15 mouse cellular contexts compared by ENCODE assay signal in genomic region chr11:49267970-49268579, GRCm38 (mm10). TPM values are rescaled to one million over a fixed set of nuclear protein-coding genes. Genes with fewer than 3 reads are reported as not detected.
DNase-seq lines count a peak whose midpoint lies in the region; ATAC-seq and TF ChIP-seq lines count a peak whose summit lies in the region.
"Had no signal": no experiment of that assay in that cellular context is flagged by ENCODE, and none has a peak within 500 bp of the region (broad histone marks: within the 10 kb centered on the region; RNA-seq: fewer than 3 reads in every experiment).

No protein-coding gene starts in this region.

- TF ChIP-seq CTCF in liver, adult 2 months (IDR thresholded peaks at IDR 0.05; ENCODE audit: low read depth, low read length), result no peak
- no peak for TF ChIP-seq CTCF in liver, postnatal 0 days (IDR thresholded peaks at IDR 0.05; ENCODE audit: low read depth)

- H3K27me3 ChIP-seq in liver, adult 2 months (ENCODE audit: control insufficient read depth, insufficient read depth, low read length), result no peaks in the 10 kb centered on the region
- H3K27me3 ChIP-seq in heart, embryonic 14.5 days (ENCODE audit: control insufficient read depth, insufficient read depth, low read length), result no peaks in the 10 kb centered on the region
- H3K27me3 ChIP-seq in liver, postnatal 0 days (ENCODE audit: insufficient read depth, low read length), result no peaks in the 10 kb centered on the region
- H3K27me3 ChIP-seq: embryonic facial prominence, embryonic 12.5 days; forebrain, embryonic 12.5 days; limb, embryonic 15.5 days; midbrain, embryonic 12.5 days had no signal

- peak; percentile 44 for DNase-seq in liver, adult 2 months (ENCODE audit: extremely low read depth, low read depth, low spot score)
- no peak for DNase-seq in liver
- peak; percentile 42 for DNase-seq in heart, postnatal 4 days
- no peak for DNase-seq in liver, postnatal 0 days
- no peak for DNase-seq in gastrocnemius, postnatal 25 days
- DNase-seq: adrenal gland, adult 2 months; cerebellum, postnatal 14 days had no signal

- H3K4me3 ChIP-seq in liver, adult 2 months (ENCODE audit: insufficient read depth, low read depth, low read length), result no peak overlapping the region
- no peak overlapping the region for H3K4me3 ChIP-seq in heart, embryonic 14.5 days (ENCODE audit: control insufficient read depth in 1 of 2, insufficient read depth in 1 of 2, low read depth in 1 of 2, low read length in 2 of 2)
- no peak overlapping the region for H3K4me3 ChIP-seq in liver, postnatal 0 days (ENCODE audit: low read depth, low read length)
- H3K4me3 ChIP-seq: embryonic facial prominence, embryonic 12.5 days; forebrain, embryonic 12.5 days; hindbrain, embryonic 10.5 days; limb, embryonic 15.5 days; midbrain, embryonic 12.5 days had no signal

- TF ChIP-seq EP300 in liver, postnatal 0 days (IDR thresholded peaks at IDR 0.05; ENCODE audit: low read depth), result no peak

- H3K9me3 ChIP-seq in heart, embryonic 14.5 days (ENCODE audit: control insufficient read depth, low read length), result no peaks in the 10 kb centered on the region
- H3K9me3 ChIP-seq in liver, postnatal 0 days (ENCODE audit: low read length), result no peaks in the 10 kb centered on the region
- H3K9me3 ChIP-seq: embryonic facial prominence, embryonic 12.5 days; forebrain, embryonic 12.5 days; hindbrain, embryonic 10.5 days; limb, embryonic 15.5 days; midbrain, embryonic 12.5 days had no signal

- H3K9ac ChIP-seq in liver, adult 2 months (ENCODE audit: low read depth, low read length), result no peak overlapping the region
- H3K9ac ChIP-seq in heart, embryonic 14.5 days (ENCODE audit: low read length), result no peak overlapping the region
- H3K9ac ChIP-seq in liver, postnatal 0 days (replicated peaks), result no peak overlapping the region
- H3K9ac ChIP-seq: embryonic facial prominence, embryonic 12.5 days; forebrain, embryonic 12.5 days; limb, embryonic 15.5 days; midbrain, embryonic 12.5 days had no signal

- H3K79me2 ChIP-seq in liver, adult 2 months (ENCODE audit: control insufficient read depth, insufficient read depth, low read length), result peaks cover 4% of the 10 kb centered on the region; the same call in 1 of the 2 replicates

- H3K36me3 ChIP-seq in liver, adult 2 months (ENCODE audit: control insufficient read depth, insufficient read depth, low read length), result no peaks in the 10 kb centered on the region
- peaks cover 15% of the 10 kb centered on the region for H3K36me3 ChIP-seq in heart, embryonic 14.5 days (ENCODE audit: control insufficient read depth, insufficient read depth, low read length)
- peaks cover 13% of the 10 kb centered on the region for H3K36me3 ChIP-seq in liver, postnatal 0 days (replicated peaks; ENCODE audit: insufficient read depth, low read length)
- H3K36me3 ChIP-seq: midbrain, embryonic 12.5 days had no signal

- no peak for TF ChIP-seq POLR2A in liver, adult 2 months (IDR thresholded peaks at IDR 0.05; ENCODE audit: extremely low read depth, insufficient read depth, low read length)

- H3K27ac ChIP-seq in liver, adult 2 months (replicated peaks; ENCODE audit: insufficient read depth, low read depth, low read length), result peak overlapping the region; percentile 29
- H3K27ac ChIP-seq in heart, embryonic 14.5 days (replicated peaks in 1 of 2; ENCODE audit: control insufficient read depth in 1 of 2, insufficient read depth in 1 of 2, low read depth in 2 of 2, low read length in 2 of 2), result peak overlapping the region; percentile 77 to 84
- H3K27ac ChIP-seq in liver, postnatal 0 days (ENCODE audit: low read depth), result peak overlapping the region; percentile 88; the same call in 1 of the 2 replicates
- H3K27ac ChIP-seq: embryonic facial prominence, embryonic 12.5 days; forebrain, embryonic 12.5 days; hindbrain, embryonic 10.5 days; limb, embryonic 15.5 days; midbrain, embryonic 12.5 days had no signal

- no peak for ATAC-seq in heart, embryonic 14.5 days (ENCODE audit: insufficient number of reproducible peaks, insufficient read depth, low FRiP score, low read depth)
- ATAC-seq in liver, postnatal 0 days, result no peak
- no peak for ATAC-seq in inflammation-experienced regulatory T-cells, adult 6 months

- H3K4me1 ChIP-seq in liver, adult 2 months (ENCODE audit: control insufficient read depth, insufficient read depth, low read length), result peaks cover 21% of the 10 kb centered on the region
- peaks cover 13 to 18% of the 10 kb centered on the region in 2 experiments for H3K4me1 ChIP-seq in heart, embryonic 14.5 days (ENCODE audit: control insufficient read depth in 2 of 2, insufficient read depth in 2 of 2, low read length in 2 of 2)
- H3K4me1 ChIP-seq in liver, postnatal 0 days (ENCODE audit: insufficient read depth), result peaks cover 8% of the 10 kb centered on the region
- H3K4me1 ChIP-seq: embryonic facial prominence, embryonic 12.5 days; forebrain, embryonic 12.5 days; hindbrain, embryonic 10.5 days; midbrain, embryonic 12.5 days had no signal

- 41% methylated on average over 15 of the region's 15 CpGs for WGBS in liver, adult 2 months
- 36% methylated on average over 15 of the region's 15 CpGs for WGBS in heart, embryonic 14.5 days
- 70% methylated on average over 15 of the region's 15 CpGs for WGBS in liver, postnatal 0 days (ENCODE audit: insufficient replicate concordance)

- H3K4me2 ChIP-seq in heart, embryonic 14.5 days (ENCODE audit: low read length), result peak overlapping the region; percentile 30
- no peak overlapping the region for H3K4me2 ChIP-seq in liver, postnatal 0 days (ENCODE audit: low read depth, low read length)
- H3K4me2 ChIP-seq: embryonic facial prominence, embryonic 12.5 days; forebrain, embryonic 12.5 days; limb, embryonic 15.5 days; midbrain, embryonic 12.5 days had no signal

RNA-seq across cellular contexts. Expression of gene Olfr1393, which starts 10.0 kb away (rescaled TPM):
- total RNA-seq in liver, adult 2 months (2014; rRNA removed), result 0.09 and 0.27 TPM in 2 replicates
- 0.47 and 0.55 TPM in 2 replicates for polyA plus RNA-seq in liver, adult 2 months (2012; rRNA removed)
- 0.18 and 0.35 TPM in 2 replicates for polyA plus RNA-seq in heart, embryonic 14.5 days (2014; fragmentation: Nextera tagmentation; extraction: Ambion mirVana)
- total RNA-seq in heart, postnatal 4 days (2021), result under 1 TPM; 0.23 to 0.33 TPM
- polyA plus RNA-seq in liver, postnatal 0 days (2015; fragmentation: Nextera tagmentation; extraction: Ambion mirVana), result 0.05 and 0.07 TPM in 2 replicates
- not detected for polyA plus RNA-seq in inflammation-experienced regulatory T-cells, adult 6 months (2017; shearing (Covaris generic))
- total RNA-seq in gastrocnemius, postnatal 25 days (2021), result under 1 TPM in 1 of 2 experiments, not detected in 1; 0.08 TPM
- polyA plus RNA-seq: adrenal gland, adult 2 months; hindbrain, embryonic 10.5 days; limb, embryonic 15.5 days had no signal

RNA-seq across cellular contexts. Expression of gene Olfr1392, which starts 17.0 kb away (rescaled TPM):
- total RNA-seq in liver, adult 2 months (2014; rRNA removed), result not detected in 2 replicates
- 0.09 and 0.26 TPM in 2 replicates for polyA plus RNA-seq in liver, adult 2 months (2012; rRNA removed)
- polyA plus RNA-seq in heart, embryonic 14.5 days (2014; fragmentation: Nextera tagmentation; extraction: Ambion mirVana), result not detected in 2 replicates
- total RNA-seq in heart, postnatal 4 days (2021), result under 1 TPM in 1 of 2 experiments, not detected in 1; 0.11 TPM
- not detected in 2 replicates for polyA plus RNA-seq in liver, postnatal 0 days (2015; fragmentation: Nextera tagmentation; extraction: Ambion mirVana)
- not detected for polyA plus RNA-seq in inflammation-experienced regulatory T-cells, adult 6 months (2017; shearing (Covaris generic))
- total RNA-seq in gastrocnemius, postnatal 25 days (2021), result not detected
- total RNA-seq: adrenal gland, adult 2 months had no signal
- polyA plus RNA-seq: embryonic facial prominence, embryonic 12.5 days; forebrain, embryonic 12.5 days had no signal

RNA-seq across cellular contexts. Expression of gene Mgat1, which starts 24.1 kb away (rescaled TPM):
- 44.7 and 60.8 TPM in 2 replicates for total RNA-seq in liver, adult 2 months (2014; rRNA removed)
- polyA plus RNA-seq in liver, adult 2 months (2012; rRNA removed), result 134 and 145 TPM in 2 replicates
- polyA plus RNA-seq in heart, embryonic 14.5 days (2014; fragmentation: Nextera tagmentation; extraction: Ambion mirVana), result 38.3 and 43.5 TPM in 2 replicates
- 10 to 100 TPM; 71.2 to 76.7 TPM for total RNA-seq in heart, postnatal 4 days (2021)
- 56.3 and 58.2 TPM in 2 replicates for polyA plus RNA-seq in liver, postnatal 0 days (2015; fragmentation: Nextera tagmentation; extraction: Ambion mirVana)
- 10 to 100 TPM; 62.3 to 88.6 (median 70.5) TPM for polyA plus RNA-seq in inflammation-experienced regulatory T-cells, adult 6 months (2017; shearing (Covaris generic))
- 10 to 100 TPM; 33.7 to 33.9 TPM for total RNA-seq in gastrocnemius, postnatal 25 days (2021)

RNA-seq across cellular contexts. Expression of gene Olfr10, which starts 36.5 kb away (rescaled TPM):
- not detected in 2 replicates for total RNA-seq in liver, adult 2 months (2014; rRNA removed)
- polyA plus RNA-seq in liver, adult 2 months (2012; rRNA removed), result not detected in 2 replicates
- polyA plus RNA-seq in heart, embryonic 14.5 days (2014; fragmentation: Nextera tagmentation; extraction: Ambion mirVana), result not detected in 2 replicates
- not detected for total RNA-seq in heart, postnatal 4 days (2021)
- polyA plus RNA-seq in liver, postnatal 0 days (2015; fragmentation: Nextera tagmentation; extraction: Ambion mirVana), result not detected in 2 replicates
- not detected for polyA plus RNA-seq in inflammation-experienced regulatory T-cells, adult 6 months (2017; shearing (Covaris generic))
- not detected for total RNA-seq in gastrocnemius, postnatal 25 days (2021)
- total RNA-seq: adrenal gland, adult 2 months had no signal
- polyA plus RNA-seq: adrenal gland, adult 2 months; embryonic facial prominence, embryonic 12.5 days; forebrain, embryonic 12.5 days; hindbrain, embryonic 10.5 days; limb, embryonic 15.5 days; midbrain, embryonic 12.5 days; testis, adult 2 months had no signal

RNA-seq across cellular contexts. Expression of gene Olfr1391, which starts 54.5 kb away (rescaled TPM):
- total RNA-seq in liver, adult 2 months (2014; rRNA removed), result not detected in 2 replicates
- not detected in 2 replicates for polyA plus RNA-seq in liver, adult 2 months (2012; rRNA removed)
- not detected in 2 replicates for polyA plus RNA-seq in heart, embryonic 14.5 days (2014; fragmentation: Nextera tagmentation; extraction: Ambion mirVana)
- not detected for total RNA-seq in heart, postnatal 4 days (2021)
- polyA plus RNA-seq in liver, postnatal 0 days (2015; fragmentation: Nextera tagmentation; extraction: Ambion mirVana), result not detected in 2 replicates
- polyA plus RNA-seq in inflammation-experienced regulatory T-cells, adult 6 months (2017; shearing (Covaris generic)), result not detected
- not detected for total RNA-seq in gastrocnemius, postnatal 25 days (2021)
- total RNA-seq: adrenal gland, adult 2 months had no signal
- polyA plus RNA-seq: adrenal gland, adult 2 months; embryonic facial prominence, embryonic 12.5 days; forebrain, embryonic 12.5 days; hindbrain, embryonic 10.5 days; limb, embryonic 15.5 days; midbrain, embryonic 12.5 days; testis, adult 2 months had no signal

Comparison
In these comparisons a context has a peak if more than half of its experiments do, and no peak if none do; other contexts are left out.
1. DNase-seq: peak in liver, adult 2 months (single experiment) and heart, postnatal 4 days (single experiment); none in liver (single experiment), liver, postnatal 0 days (single experiment) and gastrocnemius, postnatal 25 days (single experiment).
2. H3K27ac ChIP-seq: peak in every context shown above with its lines; median percentile 88 in liver, postnatal 0 days; 80 in heart, embryonic 14.5 days; 29 in liver, adult 2 months.